Mouse (Mus musculus): ENCODE measurements around the gene Sbf2. TPM values are rescaled to one million over a fixed set of nuclear protein-coding genes. Genes with fewer than 3 reads are reported as not detected.

The Sbf2 gene
- 10 to 100 TPM; 54.7 to 55.2 TPM for total RNA-seq (2021)
- long read RNA-seq, experiment 1, full-length matches to known transcripts, result 10 of 28 reads
- long read RNA-seq, experiment 1, partial matches to known transcripts, result 8 of 28 reads
- long read RNA-seq, experiment 1, other reads (novel, unspliced or antisense), result 10 of 28 reads
- long read RNA-seq, experiment 2, full-length matches to known transcripts, result 11 of 31 reads
- long read RNA-seq, experiment 2, partial matches to known transcripts, result 10 of 31 reads
- long read RNA-seq, experiment 2, other reads (novel, unspliced or antisense), result 10 of 31 reads

DNA sequence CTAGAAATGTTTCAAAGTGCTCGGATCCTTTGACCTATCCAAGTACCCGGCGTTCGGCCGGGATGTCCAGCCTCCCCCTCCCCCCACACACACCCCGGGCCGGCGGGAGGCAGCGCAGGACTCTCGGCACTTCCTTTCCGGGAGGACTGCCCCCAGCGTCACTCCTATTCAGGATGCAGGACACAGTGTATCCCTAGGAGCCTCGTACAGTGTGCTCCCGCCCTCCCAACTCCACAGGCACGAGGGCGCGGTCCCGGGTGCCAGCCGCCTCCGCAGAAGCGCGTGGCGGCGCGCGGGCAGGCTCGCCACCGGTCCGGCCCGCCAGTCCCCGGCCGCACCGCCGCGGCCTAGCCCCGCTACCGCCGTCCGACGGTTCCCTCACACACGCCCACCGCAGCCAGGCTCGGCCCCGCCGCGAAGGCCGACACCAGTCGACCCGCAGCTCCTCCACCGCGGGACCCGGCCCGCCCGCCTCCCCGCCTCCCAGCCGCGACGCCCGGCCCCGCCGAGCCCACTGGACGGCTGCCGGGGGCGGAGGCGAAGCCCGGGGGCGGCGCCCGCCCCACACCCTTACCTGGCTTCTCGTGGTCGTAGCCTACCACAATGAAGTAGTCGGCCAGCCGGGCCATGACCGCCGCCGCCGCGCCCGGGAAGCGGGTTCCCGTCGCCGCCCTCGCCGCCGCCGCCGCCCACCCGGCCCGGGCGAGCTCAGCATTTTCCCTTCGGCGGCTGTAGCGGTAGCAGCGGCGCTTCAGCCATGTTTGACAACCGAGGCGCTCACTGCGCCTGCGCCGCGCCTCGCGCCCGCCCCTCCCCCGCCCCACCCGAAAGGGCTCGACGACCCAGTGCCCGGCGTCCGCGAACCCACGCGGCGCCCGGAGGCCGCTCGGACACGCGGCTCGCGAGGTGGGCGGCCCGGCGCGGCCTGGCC is at the start of gene Sbf2:
Gene Sbf2, minus strand, starts transcription at position 790 of the 931 bp plus-strand sequence.
- no peak; the same call in 1 of the 2 replicates for TF ChIP-seq CTCF (IDR thresholded peaks at IDR 0.05)
- H3K4me3 ChIP-seq, result peak within 1 kb of the TSS; percentile 78
- peak; percentile 70 to 71 for DNase-seq (ENCODE audit: extremely low spot score in 1 of 2, low spot score in 2 of 2)
- intact Hi-C loops (cut with DNase I), result no loop called here
- peak within 1 kb of the TSS; percentile 90 for H3K27ac ChIP-seq

DNA sequence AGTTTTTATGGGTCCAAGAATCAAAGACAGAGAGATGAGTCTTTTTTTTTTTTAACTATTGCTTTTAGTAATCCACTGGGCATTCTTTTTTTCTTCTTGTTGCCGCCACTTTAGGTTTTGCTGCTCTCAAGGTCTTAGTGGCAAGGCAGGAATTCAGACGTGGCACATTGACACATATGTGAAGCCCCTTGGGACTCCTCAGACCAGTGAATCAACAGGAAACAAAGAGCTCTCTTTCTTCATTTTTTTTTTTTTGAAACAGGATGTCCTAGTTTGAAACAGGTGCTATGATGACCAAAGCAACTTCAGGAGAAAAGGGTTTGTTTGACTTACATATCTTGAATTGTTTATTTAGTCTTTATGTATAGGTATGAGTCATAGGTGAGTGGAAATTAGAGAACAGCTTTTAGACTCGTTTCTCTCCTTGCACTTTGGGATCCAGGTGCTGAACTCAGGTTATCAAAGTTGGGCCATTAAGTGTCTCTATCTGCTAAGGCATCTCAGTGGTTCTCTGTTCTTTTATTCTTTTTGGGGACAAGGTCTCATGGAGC is 43.7 kb upstream of the Sbf2 start:
- no peak for TF ChIP-seq CTCF (IDR thresholded peaks at IDR 0.05)
- intact Hi-C loops (cut with DNase I), result no loop called here
- no peak for DNase-seq (ENCODE audit: extremely low spot score in 1 of 2, low spot score in 2 of 2)
- Histone ChIP-seq H3K4me3 (no peak overlapping the region), H3K27ac (no peak overlapping the region)

DNA sequence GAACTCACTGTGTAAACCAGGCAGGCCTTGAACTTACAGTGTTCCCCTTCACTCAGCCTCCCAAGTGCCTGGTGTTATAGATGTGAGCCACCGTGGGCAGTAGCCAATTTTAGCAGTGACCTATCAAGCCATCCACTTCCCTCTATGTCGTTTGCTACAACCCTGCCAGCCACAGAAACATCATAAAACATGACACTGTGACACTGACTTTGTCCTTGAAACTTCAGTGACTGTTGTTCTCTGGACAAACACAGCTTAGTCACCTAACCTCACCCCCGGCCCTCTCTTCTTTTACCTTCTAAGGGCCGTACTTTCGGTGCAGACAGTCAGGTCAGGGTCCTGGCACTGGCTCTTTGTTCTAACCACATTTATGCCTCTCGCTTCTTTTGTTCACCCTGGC is 41.2 kb upstream of the Sbf2 start:
- intact Hi-C loops (cut with DNase I), result no loop called here
- Histone ChIP-seq H3K27ac (no peak overlapping the region), H3K4me3 (no peak overlapping the region)
- TF ChIP-seq CTCF (IDR thresholded peaks at IDR 0.05), result no peak
- no peak for DNase-seq (ENCODE audit: extremely low spot score in 1 of 2, low spot score in 2 of 2)

DNA sequence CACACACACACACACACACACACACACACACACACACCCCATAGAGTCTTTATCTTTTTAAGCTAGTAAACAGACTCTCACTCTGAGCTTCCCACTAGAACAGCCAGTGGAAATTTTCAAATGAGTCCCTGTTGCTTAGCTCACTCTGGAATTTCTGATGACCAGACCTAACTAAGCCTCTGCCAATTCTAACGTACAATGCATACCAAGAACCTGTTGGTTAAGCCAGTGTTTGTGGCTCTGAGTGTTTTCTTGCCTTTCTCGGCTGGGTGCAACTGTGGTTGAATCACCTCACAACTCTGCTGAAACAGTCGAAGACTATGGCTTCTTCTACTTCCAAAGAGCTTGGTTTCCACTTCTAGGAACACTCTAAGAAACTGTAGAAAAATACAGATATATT is 40.5 kb upstream of the Sbf2 start:
- Histone ChIP-seq H3K27ac (no peak overlapping the region), H3K4me3 (no peak overlapping the region)
- no peak for TF ChIP-seq CTCF (IDR thresholded peaks at IDR 0.05)
- DNase-seq (ENCODE audit: extremely low spot score in 1 of 2, low spot score in 2 of 2), result no peak
- intact Hi-C loops (cut with DNase I), result no loop called here

DNA sequence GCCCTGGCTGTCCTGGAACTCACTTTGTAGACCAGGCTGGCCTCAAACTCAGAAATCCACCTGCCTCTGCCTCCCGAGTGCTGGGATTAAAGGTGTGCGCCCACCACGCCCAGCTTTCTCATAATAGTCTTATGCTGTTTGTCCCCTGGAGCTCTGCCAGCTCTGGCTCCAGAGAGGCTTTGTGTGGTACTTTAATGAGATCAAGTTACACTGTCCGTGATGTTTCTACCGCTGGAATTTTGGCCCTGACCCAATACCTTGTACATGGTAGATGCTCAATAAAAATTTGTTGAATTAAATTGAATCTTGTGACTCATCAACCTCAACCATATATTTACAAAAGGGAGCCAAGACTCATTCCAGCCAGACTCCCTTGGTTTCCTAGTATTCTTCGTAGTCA is 36.4 kb upstream of the Sbf2 start:
- Histone ChIP-seq H3K27ac (no peak overlapping the region), H3K4me3 (no peak overlapping the region)
- TF ChIP-seq CTCF (IDR thresholded peaks at IDR 0.05), result no peak
- no peak for DNase-seq (ENCODE audit: extremely low spot score in 1 of 2, low spot score in 2 of 2)
- intact Hi-C loops (cut with DNase I), result no loop called here

DNA sequence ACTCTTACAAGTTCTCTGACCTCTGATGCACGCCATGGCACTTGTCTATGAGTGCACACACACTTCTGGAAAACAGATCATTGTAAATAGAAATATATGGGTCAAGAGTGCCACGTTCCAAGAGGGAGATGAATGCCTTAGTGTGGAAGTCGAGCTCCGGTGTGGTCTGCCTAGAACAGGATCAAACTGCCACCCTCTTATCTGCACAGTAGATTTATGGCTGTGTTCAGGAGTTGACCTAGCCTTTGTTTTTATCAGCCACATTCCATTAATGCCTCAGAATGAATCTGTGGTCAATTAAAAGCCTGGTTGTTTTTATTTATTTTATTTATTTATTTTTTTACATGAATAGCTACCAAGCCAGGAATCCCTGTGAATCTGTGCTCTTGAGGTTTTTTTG is 35.8 kb upstream of the Sbf2 start:
- no peak for TF ChIP-seq CTCF (IDR thresholded peaks at IDR 0.05)
- no peak for DNase-seq (ENCODE audit: extremely low spot score in 1 of 2, low spot score in 2 of 2)
- H3K27ac ChIP-seq, result no peak overlapping the region
- H3K4me3 ChIP-seq, result no peak overlapping the region
- intact Hi-C loops (cut with DNase I), result no loop called here

DNA sequence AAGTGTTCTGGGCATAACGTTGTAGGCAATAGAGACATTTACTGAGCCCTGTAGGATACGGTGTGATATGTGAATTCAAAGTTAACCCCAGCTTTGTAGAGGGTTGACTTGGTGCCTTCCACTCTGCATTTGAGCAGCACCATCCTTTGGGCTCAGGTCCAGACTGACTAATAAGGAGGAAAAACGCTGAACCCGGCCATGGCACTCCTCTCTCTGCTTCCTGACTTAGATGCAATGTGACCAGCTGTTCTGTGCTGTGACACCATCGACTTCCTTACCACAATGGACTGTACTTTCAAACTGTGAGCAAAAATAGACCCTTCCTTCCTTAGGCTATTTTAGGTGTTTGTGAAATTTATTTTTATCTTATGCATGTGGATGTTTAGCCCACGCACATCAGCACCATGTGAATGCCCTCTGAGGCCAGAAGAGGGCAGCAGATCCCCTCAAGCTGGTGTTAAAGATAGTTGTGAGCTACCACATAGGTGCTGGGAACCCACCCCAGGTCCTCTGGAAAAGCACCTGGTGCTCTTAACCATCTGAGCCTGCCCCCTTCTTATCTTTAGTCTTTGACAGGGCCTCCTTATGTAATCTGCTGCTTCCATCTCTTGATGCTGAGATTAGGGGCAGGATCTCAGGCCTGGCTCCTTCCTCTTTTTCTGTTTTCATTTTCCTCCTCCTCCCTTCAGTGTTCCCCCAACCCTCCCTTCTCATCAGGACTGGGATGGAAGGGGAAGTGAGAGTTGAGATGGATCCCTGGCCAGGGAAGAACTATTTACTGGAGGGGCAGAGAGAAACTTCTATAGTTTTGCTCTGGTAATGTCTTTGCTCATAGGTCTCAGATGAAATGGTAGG is 34.6 kb upstream of the Sbf2 start:
- no peak overlapping the region for H3K4me3 ChIP-seq
- TF ChIP-seq CTCF (IDR thresholded peaks at IDR 0.05), result peak; percentile 10; the same call in 1 of the 2 replicates
- no peak overlapping the region for H3K27ac ChIP-seq
- no peak for DNase-seq (ENCODE audit: extremely low spot score in 1 of 2, low spot score in 2 of 2)
- intact Hi-C loops (cut with DNase I), result loop anchor here (5.0 kb wide), 1 partner anchor 482 kb away; no protein-coding TSS in a partner anchor

DNA sequence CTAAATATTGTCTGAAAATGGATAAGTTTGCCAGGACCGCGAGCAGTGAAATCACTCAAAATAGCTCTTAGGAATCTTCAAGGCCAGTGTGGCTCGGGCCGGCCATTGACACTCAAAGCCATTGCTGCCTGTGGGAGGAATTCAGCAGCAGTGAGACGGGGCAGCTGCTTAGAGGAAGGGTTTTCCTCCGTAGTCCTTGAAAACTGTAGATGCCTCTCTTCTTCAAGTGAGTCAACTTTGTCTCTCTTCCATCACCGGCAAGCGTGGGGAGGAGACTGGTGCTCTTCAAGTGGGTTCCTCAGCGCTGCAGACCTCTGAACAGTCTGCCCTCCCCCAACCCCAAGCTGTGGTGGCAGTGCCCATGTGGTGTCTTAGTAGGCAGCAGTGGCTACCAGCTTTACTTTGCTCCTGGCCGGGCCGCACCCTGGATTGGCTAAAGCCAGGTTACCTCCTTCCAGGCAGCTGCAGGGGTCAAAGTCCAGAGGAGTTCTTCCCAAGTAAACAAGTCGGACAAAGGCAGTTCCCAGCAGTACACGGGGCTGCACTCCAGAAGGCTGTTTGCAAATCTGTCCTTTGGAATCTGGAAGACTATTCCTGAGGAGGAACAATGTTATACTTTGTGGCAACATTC is 33.8 kb upstream of the Sbf2 start:
- TF ChIP-seq CTCF (IDR thresholded peaks at IDR 0.05), result no peak
- intact Hi-C loops (cut with DNase I), result loop anchor here (5.0 kb wide), 1 partner anchor 481 kb away; no protein-coding TSS in a partner anchor
- no peak for DNase-seq (ENCODE audit: extremely low spot score in 1 of 2, low spot score in 2 of 2)
- Histone ChIP-seq H3K4me3 (no peak overlapping the region), H3K27ac (no peak overlapping the region)

DNA sequence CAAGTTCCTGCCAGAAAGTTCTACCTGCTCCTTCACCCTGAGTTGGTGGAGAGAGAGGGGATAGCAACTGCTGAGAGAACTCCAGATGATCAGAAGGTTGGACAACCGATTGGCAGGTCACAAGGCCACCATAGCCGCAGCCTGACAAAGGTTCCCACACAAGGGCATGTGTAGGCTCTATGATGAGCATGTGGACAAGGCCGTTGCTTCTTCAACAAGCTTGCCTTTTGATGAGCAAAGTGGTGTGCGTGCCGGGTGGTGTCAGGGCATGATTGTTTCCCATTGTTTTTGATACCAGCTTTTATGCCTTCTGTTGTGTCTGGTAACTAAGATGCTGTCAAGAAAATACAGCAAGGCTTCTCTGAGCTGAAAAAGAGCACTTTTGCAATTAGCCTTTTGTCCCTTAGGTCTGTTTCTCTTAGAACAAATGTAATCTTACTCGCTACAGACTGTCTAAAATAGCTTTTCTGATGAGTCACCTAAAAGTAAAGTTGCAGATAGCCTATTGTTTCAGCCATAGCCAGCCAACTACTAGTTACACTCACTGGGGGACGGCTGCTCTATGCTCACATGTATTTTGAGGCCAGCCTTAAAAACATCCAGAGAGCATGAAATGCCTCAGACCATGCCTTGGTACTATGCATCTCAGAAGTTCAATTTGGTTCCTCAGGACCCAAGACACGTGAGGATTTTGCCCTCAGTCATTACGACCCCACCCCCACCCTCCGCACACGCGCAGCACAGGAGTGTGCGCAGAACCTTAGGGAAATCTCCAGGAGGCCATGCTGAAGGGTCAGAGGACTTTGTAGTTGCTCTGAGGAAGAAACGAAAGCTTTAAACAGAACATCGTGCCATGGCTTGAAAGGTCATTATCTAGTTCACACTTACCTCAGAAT is 33.1 kb upstream of the Sbf2 start:
- DNase-seq (ENCODE audit: extremely low spot score in 1 of 2, low spot score in 2 of 2), result no peak
- intact Hi-C loops (cut with DNase I), result loop anchor here (2.0 to 5.0 kb wide), 2 partner anchors 361 to 481 kb away; no protein-coding TSS in a partner anchor
- no peak for TF ChIP-seq CTCF (IDR thresholded peaks at IDR 0.05)
- Histone ChIP-seq H3K4me3 (no peak overlapping the region), H3K27ac (no peak overlapping the region)

Measured in left cerebral cortex, adult 2 months (tissue).